Mouse (Mus musculus) telencephalon, adult 2 months (tissue): ENCODE data around the gene Nudt8.
"Not testable (repeated sequence)": the region's sequence is repeated elsewhere in the genome, so short reads cannot be mapped to it uniquely, and the experiment has no call there.

ENCODE experiments used
- DNase-seq: peaks from one replicate; pipeline ENCODE4 v3.0.0-alpha.2; 2011; ENCODE audit warnings: low read depth, low spot score

The Nudt8 gene

GRCm38 (mm10) chr19:4014802-4015201 lies 14.4 kb downstream of the Nudt8 start:
- DNase-seq: no peak

- DNase-seq: no peak
Measured at GRCm38 (mm10) chr19:4015635-4016034, 15.3 kb downstream of the Nudt8 start.

- no peak for DNase-seq
Measured at GRCm38 (mm10) chr19:4017921-4018587, 17.7 kb downstream of the Nudt8 start.

GRCm38 (mm10) chr19:4018743-4019583 lies 18.6 kb downstream of the Nudt8 start:
- DNase-seq: peak; percentile 67

- DNase-seq: no peak
Measured at GRCm38 (mm10) chr19:4023185-4023584, 22.8 kb downstream of the Nudt8 start.

- DNase-seq: peak; percentile 60
Measured at GRCm38 (mm10) chr19:4027576-4027975, 27.2 kb downstream of the Nudt8 start.

- DNase-seq: no peak
Measured at GRCm38 (mm10) chr19:4032668-4033067, 32.3 kb downstream of the Nudt8 start.

GRCm38 (mm10) chr19:4033298-4033697 lies 32.9 kb downstream of the Nudt8 start:
- no peak for DNase-seq

- no peak for DNase-seq
Measured at GRCm38 (mm10) chr19:4033742-4034141, 33.4 kb downstream of the Nudt8 start.

- DNase-seq: no peak
Measured at GRCm38 (mm10) chr19:4036327-4037045, 36.1 kb downstream of the Nudt8 start.

GRCm38 (mm10) chr19:4037154-4037787 lies 36.9 kb downstream of the Nudt8 start:
- not testable (repeated sequence) for DNase-seq

GRCm38 (mm10) chr19:4037788-4038232 lies 37.4 kb downstream of the Nudt8 start, which contains the start of gene Gstp1:
Gene Gstp1 (minus strand): TSS chr19:4037985.
- DNase-seq: peak; percentile 80

GRCm38 (mm10) chr19:4040941-4041340 lies 40.6 kb downstream of the Nudt8 start:
- not testable (repeated sequence) for DNase-seq

GRCm38 (mm10) chr19:4041500-4041899 lies 41.1 kb downstream of the Nudt8 start:
- DNase-seq: not testable (repeated sequence)

- no peak for DNase-seq
Measured at GRCm38 (mm10) chr19:4042124-4042523, 41.7 kb downstream of the Nudt8 start.

- not testable (repeated sequence) for DNase-seq
Measured at GRCm38 (mm10) chr19:4044109-4044508, 43.7 kb downstream of the Nudt8 start.

- peak; percentile 92 for DNase-seq
Measured at GRCm38 (mm10) chr19:4045966-4046865, 45.8 kb downstream of the Nudt8 start, which contains the start of gene Gstp2. Gene Gstp2 (minus strand): TSS chr19:4046023.

GRCm38 (mm10) chr19:4046866-4047254 lies 46.5 kb downstream of the Nudt8 start:
- no peak for DNase-seq

GRCm38 (mm10) chr19:4047859-4048258 lies 47.5 kb downstream of the Nudt8 start:
- DNase-seq: peak; percentile 54

GRCm38 (mm10) chr19:4049069-4049468 lies 48.7 kb downstream of the Nudt8 start:
- DNase-seq: not testable (repeated sequence)
